Mouse (Mus musculus) forebrain, embryonic 15.5 days (tissue): ENCODE results near the gene Extl1. TPM values are rescaled to one million over a fixed set of nuclear protein-coding genes. Genes with fewer than 3 reads are reported as not detected.

Experiments used
- ATAC-seq: fragments of 200-750 bp; cut with Nextera tagmentation; replicated peaks from 2 replicates; pipeline ENCODE4 v1.8.0; 2017; ENCODE audit warnings: mild to moderate bottlenecking, moderate TSS enrichment, moderate library complexity
- H3K27ac ChIP-seq: fragments of 300-500 bp; sonication (generic); replicated peaks from 2 replicates; pipeline ENCODE4 v1.5.1; 2015; ENCODE audit warnings: mild to moderate bottlenecking, inconsistent platforms
- H3K27me3 ChIP-seq: fragments of 300-500 bp; sonication (generic); 2 replicates; pipeline ENCODE4 v1.6.1; 2015; ENCODE audit warnings: inconsistent platforms
- H3K36me3 ChIP-seq: fragments of 300-500 bp; sonication (generic); 2 replicates; pipeline ENCODE4 v1.6.1; 2015; ENCODE audit warnings: mild to moderate bottlenecking, inconsistent platforms
- H3K4me1 ChIP-seq: fragments of 300-500 bp; sonication (generic); 2 replicates; pipeline ENCODE4 v1.6.1; 2015; ENCODE audit warnings: inconsistent platforms
- H3K4me2 ChIP-seq: fragments of 300-500 bp; sonication (generic); replicated peaks from 2 replicates; pipeline ENCODE4 v1.6.1; 2015; ENCODE audit warnings: mild to moderate bottlenecking, inconsistent platforms
- H3K4me3 ChIP-seq: fragments of 300-500 bp; sonication (generic); 2 replicates; pipeline ENCODE4 v1.5.1; 2015; ENCODE audit warnings: mild to moderate bottlenecking, inconsistent platforms
- H3K9ac ChIP-seq: fragments of 300-500 bp; sonication (generic); replicated peaks from 2 replicates; pipeline ENCODE4 v1.6.1; 2015; ENCODE audit warnings: mild to moderate bottlenecking, inconsistent platforms
- H3K9me3 ChIP-seq: fragments of 300-500 bp; sonication (generic); 2 replicates; pipeline ENCODE4 v1.6.1; 2016; ENCODE audit warnings: inconsistent platforms
- WGBS: fragments of 180-500 bp; shearing (Covaris S2); methylation state at CpG from one replicate; pipeline ENCODE4 v1.1.7; 2015; ENCODE audit warnings: mixed read lengths; 5-methylcytosine and 5-hydroxymethylcytosine counted together
- polyA plus RNA-seq: library from polyadenylated mRNA; unstranded; fragments of >200 nt; fragmentation: Nextera tagmentation; extraction: Ambion mirVana; gene quantifications from 2 replicates; pipeline ENCODE4 v1.2.1, GENCODE M21; 2015

Extl1 gene
- polyA plus RNA-seq, 1 experiment from 2014 or later = 0.22 TPM

GRCm38 (mm10) chr4:134379510-134379909, 4.1 kb downstream of the Extl1 start:
- no peak for ATAC-seq
- H3K36me3 ChIP-seq = no peaks in the 10 kb centered on the region
- no peaks in the 10 kb centered on the region for H3K27me3 ChIP-seq
- WGBS = 76% methylated on average over 8 of the region's 8 CpGs
- no peaks in the 10 kb centered on the region for H3K4me1 ChIP-seq
- no peak overlapping the region for H3K4me3 ChIP-seq
- no peak overlapping the region for H3K4me2 ChIP-seq
- H3K9me3 ChIP-seq = no peaks in the 10 kb centered on the region
- no peak overlapping the region for H3K9ac ChIP-seq
- H3K27ac ChIP-seq = no peak overlapping the region

DNA sequence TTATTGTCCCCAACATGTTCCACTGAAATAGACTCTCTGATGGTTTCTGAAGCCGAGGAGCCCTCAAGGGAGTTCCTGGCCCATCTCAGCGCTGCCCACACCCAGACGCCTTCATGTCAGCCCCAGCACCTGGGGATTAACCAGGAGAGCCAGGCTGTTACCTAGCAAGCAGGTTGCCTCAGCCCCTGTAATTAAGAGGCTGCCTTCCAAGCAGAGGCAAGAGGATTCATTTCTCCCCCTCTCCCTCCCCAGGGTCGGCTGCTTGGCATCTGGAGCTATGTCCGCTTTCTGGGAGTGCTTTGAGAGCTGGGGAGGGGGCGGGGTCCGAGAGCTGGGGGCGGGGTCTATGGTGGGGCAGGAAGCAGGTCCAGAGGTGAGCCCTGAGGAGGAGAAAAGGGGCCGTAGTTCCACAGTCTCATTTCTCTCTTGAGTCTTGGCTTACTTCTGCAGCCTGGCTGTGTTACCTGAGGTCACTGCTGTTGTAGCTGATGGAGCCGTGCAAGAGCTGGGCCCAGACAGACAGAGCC, 5.5 kb downstream of the Extl1 start:
- Histone ChIP-seq H3K4me1 (no peaks in the 10 kb centered on the region), H3K4me3 (no peak overlapping the region), H3K27me3 (no peaks in the 10 kb centered on the region), H3K27ac (no peak overlapping the region), H3K4me2 (no peak overlapping the region), H3K9me3 (no peaks in the 10 kb centered on the region), H3K9ac (no peak overlapping the region), H3K36me3 (no peaks in the 10 kb centered on the region)
- no peak for ATAC-seq
- WGBS = 36% methylated on average over 10 of the region's 10 CpGs

DNA sequence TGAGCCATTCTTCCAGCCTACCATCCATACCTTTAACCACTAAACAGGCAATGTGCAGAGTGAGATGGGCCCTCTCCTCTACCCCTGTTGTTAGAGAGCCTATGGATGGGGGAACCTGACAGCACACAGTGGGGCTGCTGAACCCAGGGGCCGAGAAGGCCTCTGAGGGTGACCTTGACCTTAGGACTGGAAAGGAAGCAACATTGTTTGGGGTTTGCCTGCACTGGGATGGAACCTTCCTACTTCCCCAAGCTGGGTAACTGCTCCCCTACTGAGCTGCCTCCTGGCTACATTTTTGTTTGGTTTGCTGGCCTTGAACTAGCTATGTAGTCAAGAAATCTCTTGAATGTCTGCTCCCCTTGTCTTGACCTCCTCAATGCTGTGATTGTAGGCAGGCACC, 9.3 kb downstream of the Extl1 start:
- 59% methylated on average over 1 of the region's 1 CpGs for WGBS
- Histone ChIP-seq H3K27ac (no peak overlapping the region), H3K4me2 (no peak overlapping the region), H3K9ac (no peak overlapping the region), H3K4me1 (peaks cover 17% of the 10 kb centered on the region), H3K9me3 (no peaks in the 10 kb centered on the region), H3K4me3 (no peak overlapping the region), H3K27me3 (peaks cover 29% of the 10 kb centered on the region), H3K36me3 (no peaks in the 10 kb centered on the region)
- ATAC-seq = no peak

DNA sequence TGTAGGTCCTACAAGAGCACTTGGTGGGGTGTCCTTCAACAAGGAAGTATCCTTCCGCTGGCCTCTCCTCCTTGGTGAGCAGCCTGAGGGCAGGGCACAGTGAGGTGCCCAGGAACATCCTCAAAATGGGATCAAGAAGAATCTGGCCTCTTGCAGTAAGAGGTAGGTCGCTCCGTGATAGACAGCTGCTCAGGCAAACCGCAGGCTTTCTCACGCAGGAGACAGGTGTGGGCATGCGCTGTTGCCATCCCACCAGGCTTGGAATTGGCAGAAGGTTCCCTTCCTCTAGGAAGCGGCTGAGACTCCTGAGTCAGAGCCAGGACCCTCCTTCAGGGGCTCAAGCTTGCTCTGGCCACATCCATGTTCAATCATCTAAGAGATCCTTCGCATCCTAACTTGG, 10.4 kb downstream of the Extl1 start:
- Histone ChIP-seq H3K36me3 (no peaks in the 10 kb centered on the region), H3K4me1 (peaks cover 17% of the 10 kb centered on the region), H3K27me3 (peaks cover 35% of the 10 kb centered on the region), H3K4me3 (no peak overlapping the region), H3K9me3 (no peaks in the 10 kb centered on the region), H3K9ac (no peak overlapping the region), H3K27ac (no peak overlapping the region), H3K4me2 (no peak overlapping the region)
- 82% methylated on average over 8 of the region's 8 CpGs for WGBS
- no peak for ATAC-seq

- H3K27me3 ChIP-seq = peaks cover 42% of the 10 kb centered on the region
- WGBS = under 1% methylated on average over 16 of the region's 16 CpGs
- peak; percentile 90 for ATAC-seq
Measured at GRCm38 (mm10) chr4:134372294-134372747, 11.3 kb downstream of the Extl1 start.

GRCm38 (mm10) chr4:134371316-134371855, 12.3 kb downstream of the Extl1 start:
- Histone ChIP-seq H3K27ac (no peak overlapping the region), H3K9me3 (no peaks in the 10 kb centered on the region), H3K27me3 (peaks cover 42% of the 10 kb centered on the region), H3K9ac (peak overlapping the region; percentile 9; the same call in 1 of the 2 replicates), H3K4me3 (peak overlapping the region; percentile 61), H3K4me2 (peak overlapping the region; percentile 100), H3K4me1 (peaks cover 17% of the 10 kb centered on the region), H3K36me3 (no peaks in the 10 kb centered on the region)
- under 1% methylated on average over 17 of the region's 17 CpGs for WGBS
- no peak for ATAC-seq

More at GRCm38 (mm10) chr4:134372294-134372747, 11.3 kb downstream of the Extl1 start:
- peak overlapping the region; percentile 61 for H3K4me3 ChIP-seq
- H3K9me3 ChIP-seq = no peaks in the 10 kb centered on the region
- H3K27ac ChIP-seq = no peak overlapping the region
- peak overlapping the region; percentile 100 for H3K4me2 ChIP-seq
- no peaks in the 10 kb centered on the region for H3K36me3 ChIP-seq
- H3K4me1 ChIP-seq = peaks cover 17% of the 10 kb centered on the region
- peak overlapping the region; percentile 50 for H3K9ac ChIP-seq

- H3K4me3 ChIP-seq = peak overlapping the region; percentile 61
- no peaks in the 10 kb centered on the region for H3K9me3 ChIP-seq
- H3K9ac ChIP-seq = 0 out of 2 replicates have a peak overlapping the region, but pooled peaks have one; percentile 9
- H3K4me1 ChIP-seq = peaks cover 17% of the 10 kb centered on the region
- no peak overlapping the region for H3K27ac ChIP-seq
- no peak for ATAC-seq
- H3K27me3 ChIP-seq = peaks cover 42% of the 10 kb centered on the region
- peak overlapping the region; percentile 100 for H3K4me2 ChIP-seq
- H3K36me3 ChIP-seq = no peaks in the 10 kb centered on the region
- 3% methylated on average over 18 of the region's 18 CpGs for WGBS
Measured at GRCm38 (mm10) chr4:134370649-134371221, 12.9 kb downstream of the Extl1 start.

DNA sequence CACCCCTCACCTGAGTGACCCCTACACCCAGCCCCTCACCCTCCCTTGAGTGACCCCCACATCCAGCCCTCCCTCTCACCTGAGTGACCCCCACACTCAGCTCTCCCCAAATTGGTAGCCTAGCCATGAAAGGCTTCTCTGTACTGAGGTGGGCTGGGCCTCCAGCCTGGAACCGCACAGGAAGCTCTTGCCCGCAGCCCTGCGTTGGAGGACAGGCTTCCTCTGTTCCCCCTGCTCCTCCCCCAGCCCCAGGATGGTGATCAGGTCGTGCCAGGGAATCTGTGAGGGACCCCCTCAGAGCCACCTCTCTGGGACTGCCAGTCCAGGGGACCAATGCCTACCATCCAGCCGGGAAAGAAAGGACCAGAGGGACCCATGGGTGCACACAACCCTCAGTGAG, 18.4 kb downstream of the Extl1 start:
- H3K4me3 ChIP-seq = no peak overlapping the region
- H3K9me3 ChIP-seq = no peaks in the 10 kb centered on the region
- no peak overlapping the region for H3K4me2 ChIP-seq
- ATAC-seq = no peak
- no peaks in the 10 kb centered on the region for H3K4me1 ChIP-seq
- no peak overlapping the region for H3K27ac ChIP-seq
- whole genome bisulfite sequencing = 43% methylated on average over 5 of the region's 5 CpGs
- H3K36me3 ChIP-seq = no peaks in the 10 kb centered on the region
- H3K9ac ChIP-seq = no peak overlapping the region
- H3K27me3 ChIP-seq = peaks cover 22% of the 10 kb centered on the region

DNA sequence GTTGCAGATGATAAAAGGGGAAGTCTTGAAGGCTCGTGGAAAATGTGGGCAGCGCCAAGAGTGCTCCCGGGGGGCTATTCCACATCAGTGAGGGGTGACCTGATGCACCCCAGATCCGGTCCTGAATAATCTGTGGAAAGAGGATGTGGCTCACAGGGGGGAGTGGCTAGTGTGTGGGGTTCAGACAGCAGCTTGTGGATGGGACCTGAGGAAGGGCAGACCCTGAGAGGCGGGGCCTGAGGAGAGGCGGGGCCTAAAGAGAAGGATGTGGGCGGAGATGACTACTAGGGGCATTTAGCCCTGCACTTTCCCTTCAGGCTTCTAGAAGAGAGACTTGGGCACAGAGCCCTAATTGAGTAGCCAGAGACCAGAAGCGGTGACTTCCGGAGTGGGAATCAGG, 21.1 kb downstream of the Extl1 start:
- no peaks in the 10 kb centered on the region for H3K36me3 ChIP-seq
- no peaks in the 10 kb centered on the region; the same call in 1 of the 2 replicates for H3K4me1 ChIP-seq
- H3K4me2 ChIP-seq = no peak overlapping the region
- no peak overlapping the region for H3K27ac ChIP-seq
- no peak overlapping the region for H3K4me3 ChIP-seq
- H3K9me3 ChIP-seq = no peaks in the 10 kb centered on the region
- H3K9ac ChIP-seq = no peak overlapping the region
- H3K27me3 ChIP-seq = no peaks in the 10 kb centered on the region
- WGBS = 25% methylated on average over 9 of the region's 9 CpGs
- ATAC-seq = no peak

DNA sequence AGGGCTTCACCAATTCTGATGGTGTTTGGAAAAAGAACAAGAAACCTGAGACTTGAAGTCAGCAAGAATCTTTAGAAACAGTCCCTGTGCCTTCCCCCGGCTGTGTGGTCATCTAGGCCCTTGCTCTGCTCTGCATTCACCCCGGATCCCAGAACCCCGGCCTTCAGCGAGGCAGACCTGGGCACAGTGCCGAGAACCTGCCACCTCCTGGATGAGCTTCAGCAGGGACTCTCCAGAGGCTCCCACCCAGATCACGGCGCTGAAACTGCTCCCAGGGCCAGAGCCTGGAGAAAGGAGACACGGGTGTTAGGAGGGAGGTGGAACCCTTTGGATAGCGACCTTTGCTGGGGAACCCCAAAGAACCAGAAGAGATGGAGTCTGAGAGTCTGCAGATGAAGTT, 21.5 kb downstream of the Extl1 start:
- WGBS = 71% methylated on average over 9 of the region's 9 CpGs
- H3K27me3 ChIP-seq = no peaks in the 10 kb centered on the region
- no peaks in the 10 kb centered on the region for H3K9me3 ChIP-seq
- H3K9ac ChIP-seq = no peak overlapping the region
- H3K4me3 ChIP-seq = no peak overlapping the region
- H3K4me1 ChIP-seq = peaks cover 3% of the 10 kb centered on the region
- H3K27ac ChIP-seq = no peak overlapping the region
- H3K4me2 ChIP-seq = no peak overlapping the region
- no peaks in the 10 kb centered on the region for H3K36me3 ChIP-seq
- no peak for ATAC-seq

- ATAC-seq = no peak
- Histone ChIP-seq H3K36me3 (no peaks in the 10 kb centered on the region), H3K4me1 (peaks cover 6% of the 10 kb centered on the region), H3K9ac (no peak overlapping the region), H3K27ac (no peak overlapping the region), H3K4me2 (no peak overlapping the region), H3K9me3 (no peaks in the 10 kb centered on the region), H3K4me3 (no peak overlapping the region), H3K27me3 (no peaks in the 10 kb centered on the region)
- 49% methylated on average over 5 of the region's 5 CpGs for WGBS
Measured at GRCm38 (mm10) chr4:134361215-134361614, 22.4 kb downstream of the Extl1 start.

DNA sequence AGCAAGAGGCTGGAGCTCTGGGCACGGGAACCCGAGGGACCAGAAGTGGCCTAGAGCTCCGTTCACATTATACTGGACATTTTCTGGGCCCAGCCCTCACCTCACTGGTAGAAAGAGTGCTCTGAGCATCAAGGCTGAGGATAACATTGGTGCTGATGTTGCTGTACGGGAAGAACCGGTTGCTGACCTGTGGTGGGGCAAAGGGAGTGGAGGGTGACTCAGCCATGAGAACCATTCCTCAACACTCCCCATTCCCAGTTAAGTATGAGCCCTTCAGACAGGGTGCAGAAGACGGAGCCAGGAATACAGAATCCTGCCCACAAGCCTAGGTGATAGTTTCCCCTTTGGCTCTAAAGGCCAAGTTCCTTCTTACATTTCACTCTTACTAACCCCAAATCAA, 24.0 kb downstream of the Extl1 start:
- Histone ChIP-seq H3K4me1 (peaks cover 6% of the 10 kb centered on the region), H3K36me3 (no peaks in the 10 kb centered on the region), H3K27me3 (no peaks in the 10 kb centered on the region), H3K9me3 (no peaks in the 10 kb centered on the region), H3K27ac (no peak overlapping the region), H3K4me3 (no peak overlapping the region), H3K4me2 (no peak overlapping the region), H3K9ac (no peak overlapping the region)
- no peak for ATAC-seq
- 89% methylated on average over 6 of the region's 6 CpGs for WGBS

GRCm38 (mm10) chr4:134357461-134357771, 26.2 kb downstream of the Extl1 start:
- Histone ChIP-seq H3K36me3 (no peaks in the 10 kb centered on the region), H3K27me3 (no peaks in the 10 kb centered on the region), H3K27ac (no peak overlapping the region), H3K4me3 (peak overlapping the region; percentile 31), H3K9me3 (no peaks in the 10 kb centered on the region), H3K4me2 (peak overlapping the region; percentile 44), H3K4me1 (peaks cover 6% of the 10 kb centered on the region), H3K9ac (peak overlapping the region; percentile 34)
- no peak for ATAC-seq
- 38% methylated on average over 17 of the region's 17 CpGs for WGBS
